Comparison of ENCODE assay signal across 23 mouse cellular contexts in the genomic region with DNA sequence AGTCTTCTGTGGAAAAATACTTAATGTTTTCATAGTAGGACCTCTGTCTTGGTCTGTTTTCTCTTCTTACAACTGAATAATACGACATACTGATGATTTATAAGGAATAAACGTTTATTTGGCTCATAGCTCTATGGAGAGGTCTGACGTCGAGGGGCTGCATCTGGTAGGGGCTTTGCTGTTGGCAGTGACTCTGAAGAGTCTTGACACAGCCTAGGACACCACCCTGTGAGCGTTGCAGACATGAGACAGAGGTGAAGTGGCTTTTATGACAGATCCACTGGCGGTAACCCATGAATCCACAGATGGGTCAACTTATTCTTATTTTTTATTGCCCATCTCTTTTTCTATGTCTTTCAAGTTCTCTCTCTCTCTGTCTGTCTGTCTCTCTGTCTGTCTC. TPM values are rescaled to one million over a fixed set of nuclear protein-coding genes. Genes with fewer than 3 reads are reported as not detected.
DNase-seq lines count a peak whose midpoint lies in the region; ATAC-seq and TF ChIP-seq lines count a peak whose summit lies in the region.
"Had no signal": no experiment of that assay in that cellular context is flagged by ENCODE, and none has a peak within 500 bp of the region (broad histone marks: within the 10 kb centered on the region; RNA-seq: fewer than 3 reads in every experiment).

No protein-coding gene starts in this region.

- TF ChIP-seq CTCF in kidney, postnatal 0 days (IDR thresholded peaks at IDR 0.05; ENCODE audit: low read depth), result no peak
- no peak for TF ChIP-seq CTCF in kidney, adult 2 months (conservative IDR thresholded peaks at IDR 0.05; ENCODE audit: insufficient read depth, insufficient read length, low read depth, low read length)
- TF ChIP-seq CTCF in lung, embryonic 14.5 days (IDR thresholded peaks at IDR 0.05; ENCODE audit: low read depth), result no peak
- no peak for TF ChIP-seq CTCF in lung, adult 2 months (IDR thresholded peaks at IDR 0.05; ENCODE audit: insufficient read depth, low read length)

- 61% methylated on average over 6 of the region's 6 CpGs for WGBS in kidney, postnatal 0 days
- WGBS in kidney, adult 2 months, result 78% methylated on average over 6 of the region's 6 CpGs
- 33% methylated on average over 6 of the region's 6 CpGs for WGBS in lung, embryonic 14.5 days
- 39% methylated on average over 6 of the region's 6 CpGs for WGBS in lung, embryonic 16.5 days
- 53% methylated on average over 6 of the region's 6 CpGs for WGBS in lung, adult 2 months

- no peak overlapping the region for H3K4me2 ChIP-seq in kidney, postnatal 0 days (ENCODE audit: low read length)
- peak overlapping the region; percentile 25; the same call in 1 of the 2 replicates for H3K4me2 ChIP-seq in lung, embryonic 14.5 days
- peak overlapping the region; percentile 57 for H3K4me2 ChIP-seq in lung, embryonic 16.5 days (ENCODE audit: low read depth, low read length)
- H3K4me2 ChIP-seq: embryonic facial prominence, embryonic 12.5 days; forebrain, embryonic 13.5 days; forebrain, embryonic 15.5 days had no signal

- H3K9me3 ChIP-seq in kidney, postnatal 0 days (replicated peaks; ENCODE audit: low read length), result no peaks in the 10 kb centered on the region
- H3K9me3 ChIP-seq in lung, embryonic 14.5 days (ENCODE audit: low read depth, low read length), result no peaks in the 10 kb centered on the region
- H3K9me3 ChIP-seq in lung, embryonic 16.5 days (ENCODE audit: control insufficient read depth, low read length), result no peaks in the 10 kb centered on the region
- H3K9me3 ChIP-seq: embryonic facial prominence, embryonic 10.5 days; embryonic facial prominence, embryonic 12.5 days; forebrain, embryonic 13.5 days; forebrain, embryonic 15.5 days; G1E had no signal

- no peaks in the 10 kb centered on the region for H3K4me1 ChIP-seq in kidney, postnatal 0 days (replicated peaks; ENCODE audit: insufficient read depth, low read length)
- no peaks in the 10 kb centered on the region for H3K4me1 ChIP-seq in kidney, adult 2 months (ENCODE audit: control insufficient read depth, insufficient read depth, low read length)
- H3K4me1 ChIP-seq in lung, embryonic 14.5 days (ENCODE audit: insufficient read depth), result no peaks in the 10 kb centered on the region
- H3K4me1 ChIP-seq in lung, embryonic 16.5 days (replicated peaks; ENCODE audit: control insufficient read depth, insufficient read depth, low read length), result peaks cover 22% of the 10 kb centered on the region
- H3K4me1 ChIP-seq in lung, adult 2 months (ENCODE audit: control insufficient read depth, insufficient read depth, low read length), result no peaks in the 10 kb centered on the region
- H3K4me1 ChIP-seq: embryonic facial prominence, embryonic 12.5 days; forebrain, embryonic 13.5 days; forebrain, embryonic 15.5 days had no signal

- no peak for ATAC-seq in kidney, postnatal 0 days (replicated peaks; ENCODE audit: low FRiP score, low read depth)
- ATAC-seq in lung, embryonic 14.5 days (ENCODE audit: insufficient read depth), result peak; percentile 70; the same call in 1 of the 2 replicates
- ATAC-seq in lung, embryonic 16.5 days (ENCODE audit: low read depth), result peak; percentile 53; the same call in 1 of the 2 replicates
- ATAC-seq: activated CD4-positive, CD25-positive, alpha-beta regulatory T cell, adult 4 months; CD4-positive, CD25-positive, alpha-beta regulatory T cell, adult 4 months; forebrain, embryonic 13.5 days; forebrain, embryonic 15.5 days; Patski had no signal

- no peak for TF ChIP-seq POLR2A in kidney, adult 2 months (IDR thresholded peaks at IDR 0.05; ENCODE audit: low read depth, low read length)
- TF ChIP-seq POLR2A in lung, adult 2 months (IDR thresholded peaks at IDR 0.05; ENCODE audit: borderline replicate concordance, extremely low read depth, low read depth, low read length), result no peak

- H3K9ac ChIP-seq in kidney, postnatal 0 days (ENCODE audit: low read depth, low read length), result no peak overlapping the region
- no peak overlapping the region for H3K9ac ChIP-seq in lung, embryonic 14.5 days
- H3K9ac ChIP-seq in lung, embryonic 16.5 days (ENCODE audit: low read length), result no peak overlapping the region
- H3K9ac ChIP-seq: embryonic facial prominence, embryonic 12.5 days; forebrain, embryonic 13.5 days; forebrain, embryonic 15.5 days had no signal

- no peaks in the 10 kb centered on the region for H3K36me3 ChIP-seq in kidney, postnatal 0 days (ENCODE audit: insufficient read depth, low read length)
- H3K36me3 ChIP-seq in kidney, adult 2 months (ENCODE audit: control insufficient read depth, insufficient read depth, low read length), result no peaks in the 10 kb centered on the region
- no peaks in the 10 kb centered on the region for H3K36me3 ChIP-seq in lung, embryonic 14.5 days (ENCODE audit: insufficient read depth)
- H3K36me3 ChIP-seq in lung, embryonic 16.5 days (ENCODE audit: control insufficient read depth, insufficient read depth, low read length), result no peaks in the 10 kb centered on the region
- H3K36me3 ChIP-seq: embryonic facial prominence, embryonic 10.5 days; embryonic facial prominence, embryonic 12.5 days; forebrain, embryonic 15.5 days; G1E had no signal

- H3K27me3 ChIP-seq in kidney, postnatal 0 days (ENCODE audit: insufficient read depth, low read length), result no peaks in the 10 kb centered on the region
- no peaks in the 10 kb centered on the region for H3K27me3 ChIP-seq in kidney, adult 2 months (replicated peaks; ENCODE audit: control insufficient read depth, insufficient read depth, low read length)
- H3K27me3 ChIP-seq in lung, embryonic 14.5 days (ENCODE audit: insufficient read depth, low read length), result 0 out of 2 replicates have a peak, but pooled peaks cover 3% of the 10 kb centered on the region
- H3K27me3 ChIP-seq in lung, embryonic 16.5 days (ENCODE audit: control insufficient read depth, insufficient read depth, low read depth, low read length), result no peaks in the 10 kb centered on the region
- H3K27me3 ChIP-seq: embryonic facial prominence, embryonic 12.5 days; forebrain, embryonic 13.5 days; forebrain, embryonic 15.5 days had no signal

- DNase-seq in kidney, postnatal 0 days (ENCODE audit: low spot score), result peak; percentile 3
- DNase-seq in kidney, adult 2 months, result no peak
- DNase-seq in lung, embryonic 14.5 days, result peak; percentile 65
- no peak for DNase-seq in lung, postnatal 4 days
- DNase-seq in lung, adult 2 months, result no peak
- DNase-seq: adrenal gland, adult 8-10 months; adrenal gland, postnatal 14 days; adrenal gland, postnatal 36 days; B cell, adult 2 months; cerebellum, adult 11-12 months; cerebellum, adult 2 months; cerebellum, adult 9-10 months; cerebellum, postnatal 10 days; cerebellum, postnatal 25 days had no signal

- H3K27ac ChIP-seq in kidney, postnatal 0 days, result no peak overlapping the region
- H3K27ac ChIP-seq in kidney, adult 2 months (ENCODE audit: insufficient read depth, low read depth, low read length), result no peak overlapping the region
- H3K27ac ChIP-seq in lung, embryonic 14.5 days (ENCODE audit: low read depth), result peak overlapping the region; percentile 83
- H3K27ac ChIP-seq in lung, embryonic 16.5 days (ENCODE audit: low read length), result peak overlapping the region; percentile 78
- H3K27ac ChIP-seq: embryonic facial prominence, embryonic 10.5 days; embryonic facial prominence, embryonic 12.5 days; forebrain, embryonic 13.5 days; forebrain, embryonic 15.5 days had no signal

- H3K4me3 ChIP-seq in kidney, postnatal 0 days (replicated peaks; ENCODE audit: low read depth, low read length), result no peak overlapping the region
- H3K4me3 ChIP-seq in kidney, adult 2 months (ENCODE audit: insufficient read depth, low read depth, low read length), result no peak overlapping the region
- no peak overlapping the region for H3K4me3 ChIP-seq in lung, embryonic 14.5 days (ENCODE audit: low read depth, low read length)
- H3K4me3 ChIP-seq in lung, embryonic 16.5 days (ENCODE audit: low read length), result no peak overlapping the region
- H3K4me3 ChIP-seq in lung, adult 2 months (replicated peaks; ENCODE audit: extremely low read depth, low read depth, low read length), result no peak overlapping the region
- H3K4me3 ChIP-seq: embryonic facial prominence, embryonic 10.5 days; embryonic facial prominence, embryonic 12.5 days; forebrain, embryonic 13.5 days; forebrain, embryonic 15.5 days had no signal

RNA-seq across cellular contexts. Expression of a gene that starts 52.5 kb away (rescaled TPM):
- 2.1 and 2.4 TPM in 2 replicates for polyA plus RNA-seq in kidney, postnatal 0 days (2015; fragmentation: Nextera tagmentation; extraction: Ambion mirVana)
- polyA plus RNA-seq in kidney, adult 2 months (2012; rRNA removed), result 0.86 and 1.2 TPM in 2 replicates
- polyA plus RNA-seq in lung, embryonic 14.5 days (2014; fragmentation: Nextera tagmentation; extraction: Ambion mirVana), result 8.1 and 8.5 TPM in 2 replicates
- 12.7 and 13.0 TPM in 2 replicates for polyA plus RNA-seq in lung, embryonic 16.5 days (2015; fragmentation: Nextera tagmentation; extraction: Ambion mirVana)
- polyA plus RNA-seq in lung, adult 2 months (2012; rRNA removed), result 12.9 and 14.5 TPM in 2 replicates
- polyA plus RNA-seq: G1E had no signal

Comparison
In these comparisons a context has a peak if more than half of its experiments do, and no peak if none do; other contexts are left out.
1. DNase-seq: peak in kidney, postnatal 0 days (single experiment) and lung, embryonic 14.5 days (single experiment); none in kidney, adult 2 months (single experiment), lung, postnatal 4 days (0 of 2) and lung, adult 2 months (single experiment).
2. H3K27ac ChIP-seq: peak in lung, embryonic 14.5 days (single experiment) and lung, embryonic 16.5 days (single experiment); none in kidney, postnatal 0 days (single experiment) and kidney, adult 2 months (single experiment).